Mouse (Mus musculus): Measurements from ENCODE around the gene Kcnab3. TPM values are rescaled to one million over a fixed set of nuclear protein-coding genes. Genes with fewer than 3 reads are reported as not detected.

Gene Kcnab3
- polyA plus RNA-seq, 1 experiment: 0.43 TPM

- no peak overlapping the region for H3K4me3 ChIP-seq (ENCODE audit: insufficient read depth, low read length)
- peaks cover 18% of the 10 kb centered on the region for H3K4me1 ChIP-seq (ENCODE audit: control insufficient read depth, insufficient read depth, low read length)
- TF ChIP-seq POLR2A (IDR thresholded peaks at IDR 0.05; ENCODE audit: borderline replicate concordance, low read depth, low read length): no peak
- TF ChIP-seq CTCF (IDR thresholded peaks at IDR 0.05; ENCODE audit: low read depth, low read length): no peak
- no peak overlapping the region for H3K27ac ChIP-seq (ENCODE audit: insufficient read depth, low read depth, low read length)
Measured at GRCm38 (mm10) chr11:69362021-69362420, 36.0 kb downstream of the Kcnab3 start.

GRCm38 (mm10) chr11:69362479-69362878, 36.4 kb downstream of the Kcnab3 start:
- Histone ChIP-seq H3K4me3 (ENCODE audit: insufficient read depth, low read length) (no peak overlapping the region), H3K4me1 (ENCODE audit: control insufficient read depth, insufficient read depth, low read length) (peaks cover 18% of the 10 kb centered on the region), H3K27ac (ENCODE audit: insufficient read depth, low read depth, low read length) (no peak overlapping the region)
- TF ChIP-seq POLR2A (IDR thresholded peaks at IDR 0.05; ENCODE audit: borderline replicate concordance, low read depth, low read length) (no peak), CTCF (IDR thresholded peaks at IDR 0.05; ENCODE audit: low read depth, low read length) (no peak)

- Histone ChIP-seq H3K4me1 (ENCODE audit: control insufficient read depth, insufficient read depth, low read length) (peaks cover 18% of the 10 kb centered on the region), H3K27ac (ENCODE audit: insufficient read depth, low read depth, low read length) (peak overlapping the region; percentile 96), H3K4me3 (ENCODE audit: insufficient read depth, low read length) (peak overlapping the region; percentile 31)
- no peak for TF ChIP-seq POLR2A (IDR thresholded peaks at IDR 0.05; ENCODE audit: borderline replicate concordance, low read depth, low read length)
- no peak for TF ChIP-seq CTCF (IDR thresholded peaks at IDR 0.05; ENCODE audit: low read depth, low read length)
Measured at GRCm38 (mm10) chr11:69364376-69364775, 38.3 kb downstream of the Kcnab3 start.

- Histone ChIP-seq H3K4me3 (ENCODE audit: insufficient read depth, low read length) (peak overlapping the region; percentile 31), H3K27ac (ENCODE audit: insufficient read depth, low read depth, low read length) (peak overlapping the region; percentile 96), H3K4me1 (ENCODE audit: control insufficient read depth, insufficient read depth, low read length) (peaks cover 18% of the 10 kb centered on the region)
- TF ChIP-seq CTCF (IDR thresholded peaks at IDR 0.05; ENCODE audit: low read depth, low read length): no peak
- TF ChIP-seq POLR2A (IDR thresholded peaks at IDR 0.05; ENCODE audit: borderline replicate concordance, low read depth, low read length): no peak
Measured at GRCm38 (mm10) chr11:69364910-69365309, 38.9 kb downstream of the Kcnab3 start.

GRCm38 (mm10) chr11:69365722-69366121, 39.7 kb downstream of the Kcnab3 start:
- no peak for TF ChIP-seq POLR2A (IDR thresholded peaks at IDR 0.05; ENCODE audit: borderline replicate concordance, low read depth, low read length)
- Histone ChIP-seq H3K4me1 (ENCODE audit: control insufficient read depth, insufficient read depth, low read length) (peaks cover 18% of the 10 kb centered on the region), H3K27ac (ENCODE audit: insufficient read depth, low read depth, low read length) (peak overlapping the region; percentile 96), H3K4me3 (ENCODE audit: insufficient read depth, low read length) (peak overlapping the region; percentile 50)

GRCm38 (mm10) chr11:69366157-69366854, 40.2 kb downstream of the Kcnab3 start:
- Histone ChIP-seq H3K4me1 (ENCODE audit: control insufficient read depth, insufficient read depth, low read length) (peaks cover 18% of the 10 kb centered on the region), H3K27ac (ENCODE audit: insufficient read depth, low read depth, low read length) (peak overlapping the region; percentile 96), H3K4me3 (ENCODE audit: insufficient read depth, low read length) (peak overlapping the region; percentile 50)
- TF ChIP-seq CTCF (IDR thresholded peaks at IDR 0.05; ENCODE audit: low read depth, low read length): no peak
- no peak for TF ChIP-seq POLR2A (IDR thresholded peaks at IDR 0.05; ENCODE audit: borderline replicate concordance, low read depth, low read length)

GRCm38 (mm10) chr11:69366855-69367615, 41.0 kb downstream of the Kcnab3 start:
- TF ChIP-seq POLR2A (IDR thresholded peaks at IDR 0.05; ENCODE audit: borderline replicate concordance, low read depth, low read length) (no peak), CTCF (IDR thresholded peaks at IDR 0.05; ENCODE audit: low read depth, low read length) (no peak)
- Histone ChIP-seq H3K4me1 (ENCODE audit: control insufficient read depth, insufficient read depth, low read length) (peaks cover 18% of the 10 kb centered on the region), H3K4me3 (ENCODE audit: insufficient read depth, low read length) (peak overlapping the region; percentile 78), H3K27ac (ENCODE audit: insufficient read depth, low read depth, low read length) (peak overlapping the region; percentile 92)

- peak overlapping the region; percentile 78 for H3K4me3 ChIP-seq (ENCODE audit: insufficient read depth, low read length)
- H3K4me1 ChIP-seq (ENCODE audit: control insufficient read depth, insufficient read depth, low read length): peaks cover 18% of the 10 kb centered on the region
- H3K27ac ChIP-seq (ENCODE audit: insufficient read depth, low read depth, low read length): peak overlapping the region; percentile 92
- TF ChIP-seq POLR2A (IDR thresholded peaks at IDR 0.05; ENCODE audit: borderline replicate concordance, low read depth, low read length): no peak
Measured at GRCm38 (mm10) chr11:69367616-69368355, 41.7 kb downstream of the Kcnab3 start.

- peak overlapping the region; percentile 92 for H3K27ac ChIP-seq (ENCODE audit: insufficient read depth, low read depth, low read length)
- H3K4me3 ChIP-seq (ENCODE audit: insufficient read depth, low read length): peak overlapping the region; percentile 78
- TF ChIP-seq POLR2A (IDR thresholded peaks at IDR 0.05; ENCODE audit: borderline replicate concordance, low read depth, low read length): no peak
- no peak for TF ChIP-seq CTCF (IDR thresholded peaks at IDR 0.05; ENCODE audit: low read depth, low read length)
- peaks cover 18% of the 10 kb centered on the region for H3K4me1 ChIP-seq (ENCODE audit: control insufficient read depth, insufficient read depth, low read length)
Measured at GRCm38 (mm10) chr11:69368356-69369214, 42.5 kb downstream of the Kcnab3 start.

Data from bone marrow macrophage, adult 2 months (primary cell).